Mouse (Mus musculus) ES-Bruce4 (cell line): ENCODE results near the gene 4930442H23Rik. TPM values are rescaled to one million over a fixed set of nuclear protein-coding genes. Genes with fewer than 3 reads are reported as not detected.

Experiments
- H3K27ac ChIP-seq: 2 replicates; pipeline ENCODE4 v1.5.1; 2012; ENCODE audit warnings: low read length, inconsistent platforms; ENCODE audit not compliant: insufficient read depth
- H3K27me3 ChIP-seq: 2 replicates; pipeline ENCODE4 v1.6.1; 2012; ENCODE audit warnings: mild to moderate bottlenecking, low read length, inconsistent platforms; ENCODE audit not compliant: control insufficient read depth, poor library complexity, insufficient read depth, severe bottlenecking
- H3K36me3 ChIP-seq: 2 replicates; pipeline ENCODE4 v1.6.1; 2012; ENCODE audit warnings: inconsistent platforms, mild to moderate bottlenecking, low read length, moderate library complexity; ENCODE audit not compliant: control insufficient read depth, poor library complexity, insufficient read depth, severe bottlenecking
- H3K4me1 ChIP-seq: one replicate; pipeline ENCODE4 v1.8.1; 2011; ENCODE audit warnings: low read length; ENCODE audit not compliant: control insufficient read depth, insufficient read depth
- H3K4me3 ChIP-seq: 2 replicates; pipeline ENCODE4 v1.5.1; 2011; ENCODE audit warnings: low read depth, mild to moderate bottlenecking, low read length
- H3K9ac ChIP-seq: 2 replicates; pipeline ENCODE4 v1.6.1; 2012; ENCODE audit warnings: low read depth, mild to moderate bottlenecking, inconsistent platforms; ENCODE audit not compliant: poor library complexity, severe bottlenecking
- H3K9me3 ChIP-seq: replicated peaks from 2 replicates; pipeline ENCODE4 v1.6.1; 2012; ENCODE audit warnings: mild to moderate bottlenecking, low read length, inconsistent platforms; ENCODE audit not compliant: control insufficient read depth, poor library complexity, insufficient read depth, severe bottlenecking
- CTCF ChIP-seq: IDR thresholded peaks from one replicate; pipeline ENCODE4 v1.8.1; 2011; ENCODE audit warnings: low read depth, low read length
- EP300 ChIP-seq: IDR thresholded peaks from 2 replicates; pipeline ENCODE4 v1.6.1; 2011; ENCODE audit warnings: low read depth, low read length; ENCODE audit not compliant: insufficient read depth
- POLR2A ChIP-seq: IDR thresholded peaks from one replicate; pipeline ENCODE4 v1.8.1; 2011; ENCODE audit warnings: low read length; ENCODE audit not compliant: insufficient read depth
- polyA plus RNA-seq: library from polyadenylated mRNA; stranded (reverse); fragments of >200 nt; gene quantifications from 2 replicates; pipeline ENCODE4 v1.2.4, GENCODE M21; 2011; ENCODE audit warnings: low read depth; ENCODE audit not compliant: missing spikeins, insufficient read depth, insufficient read length

4930442H23Rik gene
- polyA plus RNA-seq, 1 experiment, result not detected

DNA sequence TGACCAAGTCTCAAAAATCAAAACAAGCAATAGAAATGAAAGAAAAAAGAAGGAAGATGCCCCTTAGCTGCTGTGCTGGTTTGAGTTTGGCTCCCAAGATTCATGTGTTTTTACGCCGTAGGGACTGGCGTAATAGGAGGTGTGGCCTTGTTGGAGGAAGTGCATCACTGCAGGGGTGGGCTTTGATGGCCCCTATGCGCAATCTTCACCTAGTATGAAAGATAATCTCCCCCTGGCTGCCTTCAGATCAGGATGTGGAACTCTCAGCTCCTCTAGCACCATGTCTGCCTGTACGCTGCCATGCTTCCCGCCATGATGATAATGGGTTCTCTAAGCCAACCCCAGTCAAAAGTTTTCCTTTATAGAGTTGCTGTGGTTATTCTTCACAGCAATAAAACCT lies 32.6 kb upstream of the 4930442H23Rik start:
- H3K9ac ChIP-seq, result no peak overlapping the region
- TF ChIP-seq CTCF (no peak), EP300 (no peak), POLR2A (no peak)
- no peaks in the 10 kb centered on the region for H3K9me3 ChIP-seq
- no peaks in the 10 kb centered on the region for H3K36me3 ChIP-seq
- H3K4me1 ChIP-seq, result peaks cover 2% of the 10 kb centered on the region
- no peak overlapping the region for H3K4me3 ChIP-seq
- no peak overlapping the region for H3K27ac ChIP-seq
- no peaks in the 10 kb centered on the region for H3K27me3 ChIP-seq

DNA sequence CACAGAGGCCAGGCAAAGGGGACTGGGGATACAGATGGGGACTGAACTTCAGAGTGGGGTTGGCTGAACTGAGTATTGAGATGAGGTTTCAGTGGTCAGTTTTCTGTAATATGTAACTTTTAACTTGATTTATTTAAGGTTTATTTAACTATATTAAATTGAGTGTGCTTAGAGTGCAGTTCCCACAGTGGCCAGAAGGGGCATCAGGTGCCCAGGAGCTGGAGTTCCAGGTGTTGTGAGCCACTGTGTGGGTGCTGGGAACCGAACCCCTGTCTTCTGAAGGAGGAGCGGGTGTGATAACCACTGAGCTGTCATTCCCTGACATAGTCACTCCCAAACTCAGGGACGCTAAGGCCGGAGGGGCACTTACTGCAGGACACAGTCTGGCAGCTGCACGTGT lies 26.5 kb upstream of the 4930442H23Rik start:
- Histone ChIP-seq H3K9ac (no peak overlapping the region), H3K36me3 (no peaks in the 10 kb centered on the region), H3K9me3 (no peaks in the 10 kb centered on the region), H3K27me3 (no peaks in the 10 kb centered on the region), H3K4me1 (no peaks in the 10 kb centered on the region), H3K4me3 (no peak overlapping the region), H3K27ac (no peak overlapping the region)
- no peak for TF ChIP-seq POLR2A
- peak; percentile 45 for TF ChIP-seq CTCF

DNA sequence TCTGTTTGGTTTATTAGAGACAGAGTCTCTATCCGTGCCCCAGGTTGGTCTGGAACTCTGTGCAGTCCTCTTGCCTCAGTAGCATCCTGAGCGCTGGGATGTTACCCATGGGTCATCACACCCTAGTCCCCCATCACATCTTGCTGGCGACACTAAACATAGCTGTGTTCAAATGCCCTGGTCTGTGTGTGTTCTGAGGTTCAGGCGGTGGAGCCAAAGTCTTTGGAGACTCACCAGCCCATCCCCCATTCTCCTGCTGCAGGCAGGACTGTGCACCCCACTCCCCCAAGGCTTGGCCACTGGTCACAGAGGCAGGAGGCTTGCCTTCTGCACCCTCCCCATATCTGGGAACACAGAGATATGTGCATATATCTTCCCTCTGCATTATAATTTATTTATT lies 20.5 kb upstream of the 4930442H23Rik start:
- Histone ChIP-seq H3K36me3 (no peaks in the 10 kb centered on the region), H3K27me3 (no peaks in the 10 kb centered on the region), H3K27ac (no peak overlapping the region), H3K4me3 (no peak overlapping the region), H3K9ac (no peak overlapping the region), H3K4me1 (no peaks in the 10 kb centered on the region), H3K9me3 (no peaks in the 10 kb centered on the region)
- TF ChIP-seq CTCF (no peak), POLR2A (no peak), EP300 (no peak)

DNA sequence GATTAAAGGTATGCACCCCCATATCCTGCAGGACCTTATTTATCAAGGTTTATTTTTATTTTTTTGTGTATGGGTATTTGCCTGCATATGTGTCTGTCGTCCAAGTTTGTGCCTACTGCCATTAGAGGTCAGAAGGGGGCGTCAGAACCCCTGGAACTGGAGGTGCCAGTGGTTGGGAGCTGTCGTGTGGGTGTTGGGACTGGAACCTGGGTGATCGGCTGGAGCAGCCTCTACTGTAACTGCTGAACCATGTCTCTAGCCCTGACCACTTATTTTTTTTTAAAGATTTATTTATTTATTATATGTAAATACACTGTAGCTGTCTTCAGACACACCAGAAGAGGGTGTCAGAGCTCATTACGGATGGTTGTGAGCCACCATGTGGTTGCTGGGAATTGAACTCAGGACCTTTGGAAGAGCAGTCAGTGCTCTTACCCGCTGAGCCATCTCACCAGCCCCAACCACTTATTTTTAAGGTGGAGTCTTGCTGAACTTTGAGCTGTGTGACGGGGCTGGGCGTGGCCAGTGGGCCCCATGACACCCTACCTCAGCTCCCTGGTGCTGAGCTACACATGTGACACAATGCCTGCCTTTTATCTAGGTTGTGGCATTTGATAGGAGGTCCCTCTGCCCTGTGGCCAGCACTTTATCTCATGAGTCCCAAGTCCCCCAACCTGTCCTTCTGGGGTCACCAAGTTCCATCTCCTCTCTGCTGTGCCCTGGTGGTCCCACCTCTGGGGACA lies 19.5 kb upstream of the 4930442H23Rik start:
- H3K9me3 ChIP-seq, result no peaks in the 10 kb centered on the region
- H3K27ac ChIP-seq, result no peak overlapping the region
- TF ChIP-seq CTCF (peak; percentile 47), POLR2A (no peak)
- no peak overlapping the region for H3K4me3 ChIP-seq
- no peaks in the 10 kb centered on the region for H3K36me3 ChIP-seq
- H3K9ac ChIP-seq, result no peak overlapping the region
- no peaks in the 10 kb centered on the region for H3K27me3 ChIP-seq
- H3K4me1 ChIP-seq, result no peaks in the 10 kb centered on the region

DNA sequence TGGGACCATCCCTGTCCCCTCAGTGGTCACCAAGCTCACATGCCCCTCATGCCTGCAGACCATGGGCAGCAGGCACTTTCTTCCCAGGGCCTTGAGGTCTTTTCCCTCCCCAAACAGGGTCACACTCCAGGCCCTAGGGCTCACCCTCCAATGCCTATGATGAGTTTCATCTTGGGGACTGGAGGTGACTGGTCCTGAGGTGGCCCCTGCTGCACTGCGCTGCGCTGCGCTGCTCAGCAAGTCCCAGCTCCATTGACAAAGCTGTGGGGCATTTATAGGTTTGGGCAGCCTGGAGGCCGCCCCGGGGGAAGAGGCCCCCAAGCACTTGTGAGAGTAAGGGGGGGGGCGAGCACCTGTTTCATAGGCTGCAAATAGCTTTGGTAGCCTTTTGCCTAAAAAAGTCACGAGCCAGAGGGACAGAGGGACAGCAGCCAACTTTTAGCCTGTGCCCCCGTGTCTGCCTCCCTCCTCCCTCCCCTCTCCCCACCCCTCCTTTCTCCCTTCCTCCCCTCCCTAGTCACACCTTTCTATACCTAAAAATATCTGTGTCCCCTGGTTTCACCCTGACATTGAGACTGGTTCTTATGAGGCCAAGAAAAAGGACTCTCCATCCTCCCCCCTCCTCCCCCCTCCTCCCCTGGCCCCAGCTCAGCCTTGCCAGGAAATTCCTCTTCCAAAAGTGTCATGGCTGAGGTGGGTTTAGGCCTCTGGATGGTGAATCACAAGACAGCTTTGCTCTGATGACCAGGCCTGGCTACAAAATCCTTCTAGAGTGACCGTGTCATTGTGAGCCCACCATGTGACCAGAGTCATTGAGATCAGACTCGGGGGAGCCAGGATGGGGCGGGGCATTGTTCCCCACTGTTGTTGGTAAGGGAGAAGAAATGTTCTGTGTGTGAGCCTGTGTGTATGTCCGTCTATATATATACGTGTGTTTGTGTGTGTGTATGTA lies 18.4 kb upstream of the 4930442H23Rik start, which contains the start of gene Nmrk2:
Gene Nmrk2 (minus strand): TSS at position 245 of the 952 bp plus-strand sequence.
- Histone ChIP-seq H3K36me3 (no peaks in the 10 kb centered on the region), H3K9ac (no peak within 1 kb of the TSS), H3K9me3 (no peaks in the 10 kb centered on the region), H3K27ac (no peak within 1 kb of the TSS), H3K4me1 (no peaks in the 10 kb centered on the region), H3K4me3 (no peak within 1 kb of the TSS), H3K27me3 (no peaks in the 10 kb centered on the region)
- TF ChIP-seq POLR2A, result no peak
- no peak for TF ChIP-seq CTCF
- no peak for TF ChIP-seq EP300

DNA sequence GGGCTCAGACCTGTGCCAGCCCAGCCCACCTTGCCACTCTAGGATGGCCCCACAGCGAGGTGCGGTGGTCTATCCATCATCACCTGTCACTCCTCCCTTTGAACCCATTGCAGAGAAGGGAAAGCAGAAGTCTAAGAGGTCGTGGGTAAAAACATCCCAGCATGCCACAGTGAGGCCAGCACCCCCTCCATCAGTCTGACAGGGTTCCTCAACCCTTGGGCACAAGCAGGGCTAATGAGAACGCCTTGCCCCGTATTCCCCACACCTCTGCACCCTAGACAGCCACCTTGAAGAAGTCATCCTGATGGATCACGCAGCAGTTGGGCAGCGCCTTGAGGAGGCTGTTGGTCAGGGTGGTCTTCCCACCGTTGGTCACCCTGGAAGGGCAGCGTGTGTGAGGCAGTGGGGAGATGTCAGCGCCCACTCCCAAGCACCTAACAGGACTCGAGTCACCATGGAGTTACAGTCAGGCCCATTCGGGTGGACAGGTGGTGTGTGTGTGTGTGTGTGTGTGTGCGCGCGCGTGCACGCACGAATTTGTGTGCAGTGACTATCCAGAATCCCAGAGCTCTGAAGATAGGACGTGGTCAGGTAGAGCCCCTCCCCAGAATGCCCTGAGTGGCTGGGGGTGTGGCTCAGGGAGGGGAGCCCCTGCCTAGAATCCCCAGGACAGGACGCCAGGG lies 17.1 kb upstream of the 4930442H23Rik start:
- TF ChIP-seq POLR2A (no peak), CTCF (no peak), EP300 (no peak)
- Histone ChIP-seq H3K9me3 (no peaks in the 10 kb centered on the region), H3K4me3 (no peak overlapping the region), H3K4me1 (no peaks in the 10 kb centered on the region), H3K9ac (no peak overlapping the region), H3K27ac (no peak overlapping the region), H3K27me3 (no peaks in the 10 kb centered on the region), H3K36me3 (no peaks in the 10 kb centered on the region)
